Mouse (Mus musculus) hindbrain, embryonic 14.5 days (tissue): ENCODE data around the gene Twf1. TPM values are rescaled to one million over a fixed set of nuclear protein-coding genes. Genes with fewer than 3 reads are reported as not detected.

Source experiments
- ATAC-seq: fragments of 200-750 bp; cut with Nextera tagmentation; 2 replicates; pipeline ENCODE4 v1.8.0; 2017; ENCODE audit warnings: moderate number of reproducible peaks, mild to moderate bottlenecking, moderate TSS enrichment, moderate library complexity; ENCODE audit not compliant: low FRiP score
- DNase-seq: peaks from one replicate; pipeline ENCODE4 v3.0.0-alpha.2; 2015; ENCODE audit warnings: low spot score
- H3K27ac ChIP-seq: fragments of 300-500 bp; sonication (generic); 2 replicates; pipeline ENCODE4 v1.5.1; 2014; ENCODE audit warnings: mild to moderate bottlenecking, moderate library complexity
- H3K27me3 ChIP-seq: fragments of 300-500 bp; sonication (generic); 2 replicates; pipeline ENCODE4 v1.6.1; 2014; ENCODE audit warnings: mild to moderate bottlenecking, low read length, mixed read lengths; ENCODE audit not compliant: control insufficient read depth, insufficient read depth
- H3K36me3 ChIP-seq: fragments of 300-500 bp; sonication (generic); replicated peaks from 2 replicates; pipeline ENCODE4 v1.6.1; 2014; ENCODE audit not compliant: control insufficient read depth, insufficient read depth
- H3K4me1 ChIP-seq: fragments of 300-500 bp; sonication (generic); replicated peaks from 2 replicates; pipeline ENCODE4 v1.6.1; 2014; ENCODE audit warnings: antibody characterized with exemption, low read length, mixed read lengths; ENCODE audit not compliant: control insufficient read depth, insufficient read depth
- H3K4me2 ChIP-seq: fragments of 300-500 bp; sonication (generic); replicated peaks from 2 replicates; pipeline ENCODE4 v1.6.1; 2014; ENCODE audit warnings: mild to moderate bottlenecking, moderate library complexity
- H3K4me3 ChIP-seq: fragments of 300-500 bp; sonication (generic); replicated peaks from 2 replicates; pipeline ENCODE4 v1.5.1; 2014; ENCODE audit warnings: mild to moderate bottlenecking, low read length
- H3K9ac ChIP-seq: fragments of 300-500 bp; sonication (generic); 2 replicates; pipeline ENCODE4 v1.6.1; 2014
- H3K9me3 ChIP-seq: fragments of 300-500 bp; sonication (generic); 2 replicates; pipeline ENCODE4 v1.6.1; 2016; ENCODE audit warnings: low read length; ENCODE audit not compliant: control insufficient read depth
- WGBS: fragments of 180-500 bp; shearing (Covaris S2); extraction: QIAGEN DNeasy Blood & Tissue Kit; methylation state at CpG from one replicate; pipeline ENCODE4 v1.1.7; 2014; 5-methylcytosine and 5-hydroxymethylcytosine counted together
- polyA plus RNA-seq: library from polyadenylated mRNA; unstranded; fragments of >200 nt; fragmentation: Nextera tagmentation; extraction: Ambion mirVana; gene quantifications from 2 replicates; pipeline ENCODE4 v1.2.1, GENCODE M21; 2014

Twf1 gene
- polyA plus RNA-seq, 1 experiment from 2014 or later: 80.3 TPM

GRCm38 (mm10) chr15:94607768-94608167 is 18.1 kb upstream of the Twf1 start:
- Histone ChIP-seq H3K4me1 (no peaks in the 10 kb centered on the region), H3K9ac (no peak overlapping the region), H3K27me3 (no peaks in the 10 kb centered on the region), H3K4me2 (no peak overlapping the region), H3K27ac (no peak overlapping the region), H3K4me3 (no peak overlapping the region), H3K9me3 (no peaks in the 10 kb centered on the region), H3K36me3 (no peaks in the 10 kb centered on the region)
- no peak for ATAC-seq
- no peak for DNase-seq
- WGBS: 92% methylated on average over 8 of the region's 8 CpGs

GRCm38 (mm10) chr15:94602441-94602840 is 12.8 kb upstream of the Twf1 start:
- H3K4me2 ChIP-seq: no peak overlapping the region
- no peaks in the 10 kb centered on the region for H3K9me3 ChIP-seq
- H3K4me1 ChIP-seq: no peaks in the 10 kb centered on the region
- no peak overlapping the region for H3K4me3 ChIP-seq
- no peak overlapping the region for H3K27ac ChIP-seq
- H3K9ac ChIP-seq: no peak overlapping the region
- no peak for ATAC-seq
- DNase-seq: no peak
- no peaks in the 10 kb centered on the region for H3K36me3 ChIP-seq
- no peaks in the 10 kb centered on the region for H3K27me3 ChIP-seq
- 70% methylated on average over 3 of the region's 3 CpGs for WGBS

GRCm38 (mm10) chr15:94601339-94601738 is 11.7 kb upstream of the Twf1 start:
- Histone ChIP-seq H3K4me3 (no peak overlapping the region), H3K9me3 (no peaks in the 10 kb centered on the region), H3K9ac (no peak overlapping the region), H3K4me1 (no peaks in the 10 kb centered on the region), H3K27me3 (no peaks in the 10 kb centered on the region), H3K36me3 (no peaks in the 10 kb centered on the region), H3K4me2 (no peak overlapping the region), H3K27ac (no peak overlapping the region)
- ATAC-seq (no peak), DNase-seq (peak; percentile 66)
- WGBS: 26% methylated on average over 3 of the region's 3 CpGs

- WGBS: 84% methylated on average over 11 of the region's 11 CpGs
- Histone ChIP-seq H3K36me3 (no peaks in the 10 kb centered on the region), H3K9ac (no peak overlapping the region), H3K4me1 (no peaks in the 10 kb centered on the region), H3K9me3 (no peaks in the 10 kb centered on the region), H3K4me3 (no peak overlapping the region), H3K27me3 (no peaks in the 10 kb centered on the region), H3K27ac (no peak overlapping the region), H3K4me2 (no peak overlapping the region)
- DNase-seq (no peak), ATAC-seq (no peak)
These were observed 10.5 kb upstream of the Twf1 start for GRCm38 (mm10) chr15:94600145-94600707.

GRCm38 (mm10) chr15:94593586-94593985 is 3.9 kb upstream of the Twf1 start:
- no peaks in the 10 kb centered on the region for H3K9me3 ChIP-seq

GRCm38 (mm10) chr15:94591356-94591755 is 1.7 kb upstream of the Twf1 start:
- ATAC-seq (no peak), DNase-seq (no peak)
- no peaks in the 10 kb centered on the region for H3K9me3 ChIP-seq
- WGBS: 84% methylated on average over 4 of the region's 4 CpGs
- no peak overlapping the region for H3K4me3 ChIP-seq
- no peak overlapping the region for H3K9ac ChIP-seq
- no peak overlapping the region for H3K27ac ChIP-seq
- no peaks in the 10 kb centered on the region for H3K36me3 ChIP-seq
- H3K27me3 ChIP-seq: no peaks in the 10 kb centered on the region
- no peak overlapping the region for H3K4me2 ChIP-seq
- H3K4me1 ChIP-seq: peaks cover 17% of the 10 kb centered on the region

More at GRCm38 (mm10) chr15:94593586-94593985, 3.9 kb upstream of the Twf1 start:
- no peak for ATAC-seq
- H3K27ac ChIP-seq: no peak overlapping the region
- DNase-seq: no peak
- no peak overlapping the region for H3K9ac ChIP-seq
- no peaks in the 10 kb centered on the region for H3K27me3 ChIP-seq
- WGBS: 85% methylated on average over 1 of the region's 1 CpGs
- H3K4me1 ChIP-seq: peaks cover 8% of the 10 kb centered on the region
- H3K36me3 ChIP-seq: no peaks in the 10 kb centered on the region
- no peak overlapping the region for H3K4me3 ChIP-seq
- H3K4me2 ChIP-seq: no peak overlapping the region

- peak; percentile 28; the same call in 1 of the 2 replicates for ATAC-seq
- WGBS: 11% methylated on average over 8 of the region's 8 CpGs
- Histone ChIP-seq H3K9ac (peak overlapping the region; percentile 55), H3K36me3 (peaks cover 11% of the 10 kb centered on the region), H3K4me3 (peak overlapping the region; percentile 75), H3K9me3 (no peaks in the 10 kb centered on the region), H3K27me3 (no peaks in the 10 kb centered on the region), H3K4me1 (peaks cover 17% of the 10 kb centered on the region), H3K27ac (peak overlapping the region; percentile 55; the same call in 1 of the 2 replicates), H3K4me2 (peak overlapping the region; percentile 57)
- DNase-seq: no peak
These were observed 394 bp upstream of the Twf1 start for GRCm38 (mm10) chr15:94590083-94590482.

- H3K4me2 ChIP-seq: peak overlapping the region; percentile 81
- H3K36me3 ChIP-seq: peaks cover 31% of the 10 kb centered on the region
- ATAC-seq (no peak), DNase-seq (no peak)
- H3K27ac ChIP-seq: no peak overlapping the region
- peak overlapping the region; percentile 75; the same call in 1 of the 2 replicates for H3K4me3 ChIP-seq
- WGBS: 89% methylated on average over 9 of the region's 9 CpGs
- no peaks in the 10 kb centered on the region for H3K9me3 ChIP-seq
- H3K9ac ChIP-seq: no peak overlapping the region; the same call in 1 of the 2 replicates
- H3K4me1 ChIP-seq: peaks cover 17% of the 10 kb centered on the region
- H3K27me3 ChIP-seq: no peaks in the 10 kb centered on the region
These were observed 1.6 kb downstream of the Twf1 start for GRCm38 (mm10) chr15:94587826-94588715.

GRCm38 (mm10) chr15:94584738-94585137 is 5.0 kb downstream of the Twf1 start:
- Histone ChIP-seq H3K27me3 (no peaks in the 10 kb centered on the region), H3K9me3 (no peaks in the 10 kb centered on the region), H3K9ac (no peak overlapping the region), H3K4me2 (no peak overlapping the region), H3K27ac (no peak overlapping the region), H3K4me1 (peaks cover 13% of the 10 kb centered on the region), H3K4me3 (no peak overlapping the region), H3K36me3 (peaks cover 63% of the 10 kb centered on the region)
- WGBS: 87% methylated on average over 4 of the region's 4 CpGs
- no peak for DNase-seq
- no peak for ATAC-seq
